Mouse (Mus musculus) layer of hippocampus, postnatal 36 days (tissue): ENCODE measurements around the gene Cldn16. TPM values are rescaled to one million over a fixed set of nuclear protein-coding genes. Genes with fewer than 3 reads are reported as not detected.

Experiments
- total RNA-seq, 2 experiments: library from RNA; stranded (reverse); gene quantifications; 2 replicates each; pipeline ENCODE4 v1.2.3; 2021

Gene Cldn16
- total RNA-seq, 2 experiments from 2014 or later, result not detected

Other genes starting within 250 kb of the Cldn16 start
- gene Cldn1, start 91.3 kb upstream of the Cldn16 start, total RNA-seq, result 1 to 10 TPM in 1 of 2 experiments, under 1 TPM in 1; 0.85 to 1.4 TPM
- not detected for gene Tmem207, start 63.6 kb downstream of the Cldn16 start, total RNA-seq
- 10 to 100 TPM; 60.6 to 82.1 TPM for gene Il1rap, start 118.6 kb downstream of the Cldn16 start, total RNA-seq